8 mouse cellular contexts compared by ENCODE assay signal in the genomic region with DNA sequence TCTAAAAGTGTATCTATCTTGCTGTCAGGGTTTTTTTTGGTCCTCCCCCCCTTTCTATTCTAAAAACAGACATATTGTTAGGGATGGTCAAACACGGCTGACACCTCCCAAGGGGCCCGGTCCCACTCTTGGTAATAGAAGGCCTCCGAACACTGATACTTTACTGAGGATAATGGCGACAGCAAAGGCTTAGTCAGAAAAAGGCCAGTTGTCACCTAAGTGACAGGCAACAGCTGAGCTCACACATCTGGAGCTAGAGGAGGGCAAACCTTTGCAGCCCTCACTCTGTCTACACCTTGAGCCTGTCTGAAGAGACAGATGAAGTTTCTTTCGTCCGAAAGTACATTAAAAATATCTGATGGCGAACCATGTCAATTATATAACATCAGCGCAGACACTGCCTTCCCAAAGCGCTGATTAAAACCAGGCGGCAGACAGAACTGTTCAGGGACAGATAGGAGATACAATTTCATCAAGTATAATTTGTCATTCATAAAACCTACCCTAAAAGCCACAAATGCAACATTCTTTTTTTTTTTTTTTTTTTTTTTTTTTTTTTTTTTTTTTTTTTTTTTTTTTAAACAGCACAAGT. TPM values are rescaled to one million over a fixed set of nuclear protein-coding genes. Genes with fewer than 3 reads are reported as not detected.
DNase-seq lines count a peak whose midpoint lies in the region; ATAC-seq and TF ChIP-seq lines count a peak whose summit lies in the region.

No protein-coding gene starts in this region.

- peak overlapping the region; percentile 40; the same call in 1 of the 2 replicates for H3K9ac ChIP-seq in embryonic facial prominence, embryonic 15.5 days
- peak overlapping the region; percentile 54 for H3K9ac ChIP-seq in midbrain, embryonic 16.5 days (ENCODE audit: low read depth, low read length)

- peak overlapping the region; percentile 85 for H3K4me3 ChIP-seq in lung, adult 2 months (replicated peaks; ENCODE audit: extremely low read depth, low read depth, low read length)
- H3K4me3 ChIP-seq in embryonic facial prominence, embryonic 15.5 days (replicated peaks) = peak overlapping the region; percentile 95
- H3K4me3 ChIP-seq in midbrain, embryonic 16.5 days (ENCODE audit: low read depth, low read length) = peak overlapping the region; percentile 72

- no peak for TF ChIP-seq CTCF in lung, adult 2 months (IDR thresholded peaks at IDR 0.05; ENCODE audit: insufficient read depth, low read length)

- H3K4me1 ChIP-seq in lung, adult 2 months (ENCODE audit: control insufficient read depth, insufficient read depth, low read length) = peaks cover 3% of the 10 kb centered on the region; the same call in 1 of the 2 replicates
- H3K4me1 ChIP-seq in embryonic facial prominence, embryonic 15.5 days = peaks cover 52% of the 10 kb centered on the region
- H3K4me1 ChIP-seq in midbrain, embryonic 16.5 days (ENCODE audit: control insufficient read depth, insufficient read depth, low read length) = peaks cover 25% of the 10 kb centered on the region

- no peaks in the 10 kb centered on the region for H3K27me3 ChIP-seq in embryonic facial prominence, embryonic 15.5 days
- H3K27me3 ChIP-seq in midbrain, embryonic 16.5 days (ENCODE audit: control insufficient read depth, insufficient read depth, low read depth, low read length) = no peaks in the 10 kb centered on the region

- WGBS in lung, adult 2 months = 26% methylated on average over 10 of the region's 10 CpGs
- 11% methylated on average over 10 of the region's 10 CpGs for WGBS in embryonic facial prominence, embryonic 15.5 days
- 30% methylated on average over 10 of the region's 10 CpGs for WGBS in midbrain, embryonic 16.5 days

- H3K36me3 ChIP-seq in embryonic facial prominence, embryonic 15.5 days = no peaks in the 10 kb centered on the region
- no peaks in the 10 kb centered on the region for H3K36me3 ChIP-seq in midbrain, embryonic 16.5 days (ENCODE audit: control insufficient read depth, insufficient read depth, low read length)

- H3K9me3 ChIP-seq in embryonic facial prominence, embryonic 15.5 days (replicated peaks) = no peaks in the 10 kb centered on the region
- no peaks in the 10 kb centered on the region for H3K9me3 ChIP-seq in midbrain, embryonic 16.5 days (replicated peaks; ENCODE audit: control insufficient read depth, low read length, poor library complexity, severe bottlenecking)

- ATAC-seq in embryonic facial prominence, embryonic 15.5 days (ENCODE audit: insufficient number of reproducible peaks, low FRiP score, low TSS enrichment, low read depth) = no peak
- no peak for ATAC-seq in midbrain, embryonic 16.5 days

- H3K4me2 ChIP-seq in embryonic facial prominence, embryonic 15.5 days (replicated peaks) = peak overlapping the region; percentile 88
- H3K4me2 ChIP-seq in midbrain, embryonic 16.5 days (ENCODE audit: low read length) = peak overlapping the region; percentile 60

- no peak for DNase-seq in lung, adult 2 months
- DNase-seq in lung, postnatal 4 days = no peak
- peak; percentile 22 for DNase-seq in induced T-regulatory cell, adult 2 months (ENCODE audit: low read depth)
- DNase-seq in layer of hippocampus, adult 9-11 months = no peak
- no peak for DNase-seq in right cerebral cortex, postnatal 36 days (ENCODE audit: low spot score in 2 of 2)
- no peak for DNase-seq in urinary bladder, adult 2 months (ENCODE audit: low spot score)

- no peak for TF ChIP-seq POLR2A in lung, adult 2 months (IDR thresholded peaks at IDR 0.05; ENCODE audit: borderline replicate concordance, extremely low read depth, low read depth, low read length)

- H3K27ac ChIP-seq in embryonic facial prominence, embryonic 15.5 days (replicated peaks) = peak overlapping the region; percentile 98
- no peak overlapping the region for H3K27ac ChIP-seq in midbrain, embryonic 16.5 days (ENCODE audit: low read length)

RNA-seq across cellular contexts. Expression of a gene that starts 1.3 kb away (rescaled TPM):
- 44.2 and 62.3 TPM in 2 replicates for polyA plus RNA-seq in lung, adult 2 months (2012; rRNA removed)
- polyA plus RNA-seq in embryonic facial prominence, embryonic 15.5 days (2015; fragmentation: Nextera tagmentation; extraction: Ambion mirVana) = 40.2 TPM in 2 replicates
- polyA plus RNA-seq in midbrain, embryonic 16.5 days (2015; fragmentation: Nextera tagmentation; extraction: Ambion mirVana) = 13.5 and 14.0 TPM in 2 replicates
- 16.3 and 22.2 TPM in 2 replicates for polyA plus RNA-seq in urinary bladder, adult 2 months (2012; rRNA removed)
